Mouse (Mus musculus) embryonic facial prominence, embryonic 13.5 days (tissue): ENCODE measurements around the gene Tasp1. TPM values are rescaled to one million over a fixed set of nuclear protein-coding genes. Genes with fewer than 3 reads are reported as not detected.

Source experiments
- ATAC-seq: fragments of 200-750 bp; cut with Nextera tagmentation; 2 replicates; pipeline ENCODE4 v1.8.0; 2017; ENCODE audit warnings: low read depth; ENCODE audit not compliant: insufficient number of reproducible peaks, insufficient read depth, low FRiP score, low TSS enrichment
- H3K27ac ChIP-seq: fragments of 300-500 bp; sonication (generic); 2 replicates; pipeline ENCODE4 v1.5.1; 2015; ENCODE audit warnings: moderate library complexity, mild to moderate bottlenecking, inconsistent platforms
- H3K27me3 ChIP-seq: fragments of 300-500 bp; sonication (generic); 2 replicates; pipeline ENCODE4 v1.6.1; 2015; ENCODE audit warnings: mild to moderate bottlenecking, inconsistent platforms
- H3K36me3 ChIP-seq: fragments of 300-500 bp; sonication (generic); 2 replicates; pipeline ENCODE4 v1.6.1; 2015; ENCODE audit warnings: mild to moderate bottlenecking, inconsistent platforms
- H3K4me1 ChIP-seq: fragments of 300-500 bp; sonication (generic); 2 replicates; pipeline ENCODE4 v1.6.1; 2015; ENCODE audit warnings: inconsistent platforms
- H3K4me2 ChIP-seq: fragments of 300-500 bp; sonication (generic); 2 replicates; pipeline ENCODE4 v1.6.1; 2015; ENCODE audit warnings: moderate library complexity, mild to moderate bottlenecking, inconsistent platforms
- H3K4me3 ChIP-seq: fragments of 300-500 bp; sonication (generic); 2 replicates; pipeline ENCODE4 v1.5.1; 2015; ENCODE audit warnings: mild to moderate bottlenecking, inconsistent platforms
- H3K9ac ChIP-seq: fragments of 300-500 bp; sonication (generic); 2 replicates; pipeline ENCODE4 v1.6.1; 2015; ENCODE audit warnings: mild to moderate bottlenecking, inconsistent platforms
- H3K9me3 ChIP-seq: fragments of 300-500 bp; sonication (generic); 2 replicates; pipeline ENCODE4 v1.6.1; 2016; ENCODE audit warnings: inconsistent platforms
- WGBS: fragments of 180-500 bp; shearing (Covaris S2); methylation state at CpG from one replicate; pipeline ENCODE4 v1.1.7; 2015; ENCODE audit warnings: mixed read lengths; 5-methylcytosine and 5-hydroxymethylcytosine counted together
- polyA plus RNA-seq: library from polyadenylated mRNA; unstranded; fragments of >200 nt; fragmentation: Nextera tagmentation; extraction: Ambion mirVana; gene quantifications from 2 replicates; pipeline ENCODE4 v1.2.1, GENCODE M21; 2015

The Tasp1 gene
- polyA plus RNA-seq, 1 experiment from 2014 or later = 23.9 TPM

- ATAC-seq = no peak
- no peaks in the 10 kb centered on the region for H3K9me3 ChIP-seq
- no peak overlapping the region for H3K9ac ChIP-seq
- H3K4me3 ChIP-seq = no peak overlapping the region
- no peaks in the 10 kb centered on the region for H3K27me3 ChIP-seq
- H3K27ac ChIP-seq = no peak overlapping the region
- no peak overlapping the region for H3K4me2 ChIP-seq
- no peaks in the 10 kb centered on the region for H3K4me1 ChIP-seq
- 77% methylated on average over 6 of the region's 6 CpGs for WGBS
- H3K36me3 ChIP-seq = no peaks in the 10 kb centered on the region
These were observed 258.7 kb downstream of the Tasp1 start for GRCm38 (mm10) chr2:139807887-139808286.

DNA sequence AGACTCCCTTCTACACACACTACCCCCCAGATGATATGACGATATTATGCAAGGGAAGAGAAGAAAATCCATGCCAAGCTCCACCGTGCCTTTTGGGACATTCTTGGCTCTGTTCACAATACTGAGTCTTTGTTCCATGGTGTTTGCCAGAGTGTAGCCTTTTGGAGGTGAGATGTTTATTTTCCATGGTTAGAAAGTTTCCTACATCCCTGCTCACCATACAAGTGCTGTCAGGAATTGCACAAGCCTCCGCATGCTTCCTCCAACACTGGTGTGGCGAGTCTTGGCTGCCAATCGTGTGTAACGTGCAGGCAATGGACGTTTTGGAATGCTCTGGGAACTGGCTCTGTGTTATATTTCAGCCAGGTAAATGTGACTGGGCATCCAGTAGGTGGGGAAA is 262.6 kb downstream of the Tasp1 start:
- H3K36me3 ChIP-seq = no peaks in the 10 kb centered on the region
- 74% methylated on average over 7 of the region's 7 CpGs for WGBS
- ATAC-seq = no peak
- H3K9ac ChIP-seq = no peak overlapping the region
- no peak overlapping the region for H3K4me2 ChIP-seq
- no peaks in the 10 kb centered on the region for H3K27me3 ChIP-seq
- no peak overlapping the region for H3K27ac ChIP-seq
- no peaks in the 10 kb centered on the region for H3K9me3 ChIP-seq
- H3K4me1 ChIP-seq = no peaks in the 10 kb centered on the region
- H3K4me3 ChIP-seq = no peak overlapping the region

DNA sequence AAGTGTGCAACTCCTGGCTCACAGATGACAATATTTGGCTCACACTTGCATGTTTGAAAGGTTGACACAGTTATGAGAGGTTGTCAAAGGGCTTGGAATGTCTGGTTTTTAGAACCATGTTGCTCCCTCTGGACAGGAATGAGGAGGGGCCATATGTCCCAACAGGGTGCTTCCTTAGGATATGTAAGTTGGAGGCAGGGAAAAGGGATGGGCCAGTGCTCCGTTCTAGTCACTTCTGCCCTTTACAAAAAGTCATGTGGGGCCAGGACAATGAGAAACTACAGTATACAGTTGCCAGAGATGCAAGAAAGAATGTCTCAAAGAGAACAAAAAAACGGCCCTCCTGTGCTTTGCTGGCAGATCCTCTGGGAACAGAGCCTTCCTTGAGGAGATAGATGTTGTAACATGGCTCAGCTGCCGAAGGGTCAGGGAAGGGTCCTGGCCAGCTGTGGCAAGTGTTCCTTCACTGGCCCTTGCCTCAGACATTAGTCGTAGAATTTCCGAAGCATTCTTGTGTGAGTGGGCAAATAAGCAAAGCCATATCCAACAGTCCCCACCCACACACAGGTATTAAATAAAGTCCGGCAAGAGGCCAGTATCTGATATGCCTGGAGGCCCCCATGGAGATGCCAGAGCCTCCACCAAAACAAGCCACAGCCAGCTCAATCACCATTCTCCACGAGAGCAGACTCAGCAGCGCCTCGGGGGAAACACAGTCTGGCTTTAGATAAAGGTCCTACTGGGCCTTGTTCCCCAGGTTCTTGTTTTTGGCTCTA is 274.1 kb downstream of the Tasp1 start:
- WGBS = 78% methylated on average over 9 of the region's 9 CpGs
- Histone ChIP-seq H3K9me3 (no peaks in the 10 kb centered on the region), H3K4me3 (no peak overlapping the region), H3K27ac (no peak overlapping the region), H3K4me1 (no peaks in the 10 kb centered on the region), H3K36me3 (no peaks in the 10 kb centered on the region), H3K9ac (no peak overlapping the region), H3K4me2 (no peak overlapping the region), H3K27me3 (no peaks in the 10 kb centered on the region)
- no peak for ATAC-seq

- H3K9me3 ChIP-seq = no peaks in the 10 kb centered on the region
- no peaks in the 10 kb centered on the region for H3K36me3 ChIP-seq
- no peak overlapping the region for H3K27ac ChIP-seq
- ATAC-seq = no peak
- H3K4me2 ChIP-seq = no peak overlapping the region
- no peaks in the 10 kb centered on the region for H3K4me1 ChIP-seq
- no peaks in the 10 kb centered on the region for H3K27me3 ChIP-seq
- H3K4me3 ChIP-seq = no peak overlapping the region
- H3K9ac ChIP-seq = no peak overlapping the region
- WGBS = 36% methylated on average over 4 of the region's 4 CpGs
These were observed 277.9 kb downstream of the Tasp1 start for GRCm38 (mm10) chr2:139788658-139789057.

- 82% methylated on average over 2 of the region's 2 CpGs for WGBS
These were observed 281.7 kb downstream of the Tasp1 start for GRCm38 (mm10) chr2:139784946-139785345.

DNA sequence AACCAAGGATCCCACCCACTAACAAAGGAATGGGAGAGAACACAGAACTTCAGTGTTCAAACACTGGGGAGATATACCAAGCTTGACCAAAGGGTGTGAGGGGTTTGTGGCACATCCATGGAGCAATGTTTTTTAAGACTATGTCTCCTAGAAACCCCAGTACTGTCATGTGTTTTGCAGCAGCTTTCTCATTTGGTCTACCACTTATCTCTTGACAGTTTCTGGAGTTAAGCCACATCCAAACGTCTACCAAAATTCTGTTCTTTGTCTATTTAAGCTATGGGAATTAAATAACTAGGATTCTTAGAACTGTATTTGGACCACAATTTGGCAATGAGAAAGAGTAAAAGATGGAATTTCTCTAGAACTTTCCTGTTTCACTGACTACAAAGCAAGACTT is 282.1 kb downstream of the Tasp1 start:
- no peaks in the 10 kb centered on the region for H3K36me3 ChIP-seq
- no peaks in the 10 kb centered on the region for H3K9me3 ChIP-seq
- peaks cover 6% of the 10 kb centered on the region; the same call in 1 of the 2 replicates for H3K4me1 ChIP-seq
- H3K27ac ChIP-seq = no peak overlapping the region
- ATAC-seq = no peak
- no peak overlapping the region for H3K9ac ChIP-seq
- no peak overlapping the region for H3K4me3 ChIP-seq
- no peaks in the 10 kb centered on the region for H3K27me3 ChIP-seq
- H3K4me2 ChIP-seq = no peak overlapping the region
- 49% methylated on average over 1 of the region's 1 CpGs for WGBS

More at GRCm38 (mm10) chr2:139784946-139785345, 281.7 kb downstream of the Tasp1 start:
- Histone ChIP-seq H3K9ac (no peak overlapping the region), H3K4me3 (no peak overlapping the region), H3K27ac (no peak overlapping the region), H3K4me2 (no peak overlapping the region), H3K4me1 (peaks cover 6% of the 10 kb centered on the region; the same call in 1 of the 2 replicates), H3K9me3 (no peaks in the 10 kb centered on the region), H3K27me3 (no peaks in the 10 kb centered on the region), H3K36me3 (no peaks in the 10 kb centered on the region)
- ATAC-seq = no peak

Other genes starting within 250 kb of the Tasp1 start
- gene Gm17374, start 85.2 kb upstream of the Tasp1 start, polyA plus RNA-seq = not detected in 2 replicates
- 31.7 and 32.1 TPM in 2 replicates for gene Esf1, start 103.8 kb upstream of the Tasp1 start, polyA plus RNA-seq
- gene Ndufaf5, start 103.8 kb upstream of the Tasp1 start, polyA plus RNA-seq = 32.8 and 34.0 TPM in 2 replicates